Mouse (Mus musculus): Measurements from ENCODE around the gene Eif3i.
A peak's percentile ranks its signal among the peaks of the same experiment; 100 is the strongest.

Eif3i gene

DNA sequence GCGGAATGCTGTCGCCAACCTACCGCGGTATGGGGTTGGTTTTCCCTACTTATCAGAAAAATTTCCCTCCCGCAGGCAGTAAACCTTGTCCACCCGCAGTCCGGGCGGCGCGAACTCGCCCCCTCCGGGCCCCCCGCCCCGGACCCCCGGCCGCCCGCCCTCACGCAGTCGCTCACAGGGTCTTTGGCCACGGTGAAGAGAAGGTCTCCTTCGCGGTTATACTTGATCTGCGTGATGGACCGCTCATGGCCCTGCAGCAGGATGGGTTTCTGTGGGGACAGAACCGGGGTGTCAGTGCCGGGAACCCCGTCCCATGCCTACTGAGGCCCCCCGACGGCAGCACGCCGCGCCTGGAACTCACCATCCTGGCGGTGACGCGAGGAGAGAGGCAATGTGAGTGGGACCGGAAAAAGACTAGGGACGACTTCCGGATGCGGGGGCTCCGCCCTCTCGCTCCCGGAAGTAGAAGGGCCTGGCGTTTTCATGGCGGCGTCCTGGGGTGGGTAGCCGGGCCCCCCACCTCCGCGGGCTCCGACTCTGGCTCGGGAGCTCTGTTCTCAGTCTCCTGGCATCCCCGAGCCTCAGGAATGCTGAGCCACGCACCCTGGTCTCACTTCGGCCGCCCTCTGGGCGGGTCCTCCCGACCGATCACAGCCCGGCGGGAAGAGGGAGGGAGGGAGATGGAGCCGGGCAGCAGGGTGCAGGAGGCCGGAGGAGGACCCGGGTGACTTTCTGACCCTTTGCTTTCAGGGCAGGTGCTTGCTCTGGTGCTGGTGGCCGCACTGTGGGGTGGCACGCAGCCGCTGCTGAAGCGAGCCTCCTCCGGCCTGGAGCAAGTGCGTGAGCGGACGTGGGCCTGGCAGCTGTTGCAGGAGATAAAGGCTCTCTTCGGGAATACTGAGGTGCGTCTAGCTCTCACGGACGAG lies at the start of gene Eif3i, which contains the start of gene Tmem234:
Gene Eif3i, minus strand, starts transcription at position 416 of the 926 bp plus-strand sequence.
Gene Tmem234, plus strand, starts transcription at position 436 of the 926 bp plus-strand sequence.
- peak; percentile 85 for DNase-seq

DNA sequence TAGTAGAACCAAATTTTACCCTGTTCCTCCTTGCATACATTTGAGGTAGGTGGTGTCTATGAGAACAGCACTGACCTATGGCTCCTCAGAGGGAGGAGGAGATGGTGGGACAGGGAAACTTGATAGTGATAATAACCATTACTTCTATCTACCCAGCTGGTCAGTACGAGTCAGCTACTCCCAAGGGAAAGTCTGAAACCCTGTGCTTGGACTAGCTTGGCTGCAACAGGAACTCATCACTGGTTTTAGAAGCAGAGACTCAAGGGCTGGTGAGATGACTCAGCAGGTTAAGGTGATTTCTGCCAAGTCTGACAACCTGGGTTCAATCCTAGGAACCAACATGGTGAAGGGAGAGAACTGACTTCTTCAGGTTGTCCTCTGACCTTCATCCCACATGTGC lies 48.2 kb upstream of the Eif3i start:
- no peak for DNase-seq

DNA sequence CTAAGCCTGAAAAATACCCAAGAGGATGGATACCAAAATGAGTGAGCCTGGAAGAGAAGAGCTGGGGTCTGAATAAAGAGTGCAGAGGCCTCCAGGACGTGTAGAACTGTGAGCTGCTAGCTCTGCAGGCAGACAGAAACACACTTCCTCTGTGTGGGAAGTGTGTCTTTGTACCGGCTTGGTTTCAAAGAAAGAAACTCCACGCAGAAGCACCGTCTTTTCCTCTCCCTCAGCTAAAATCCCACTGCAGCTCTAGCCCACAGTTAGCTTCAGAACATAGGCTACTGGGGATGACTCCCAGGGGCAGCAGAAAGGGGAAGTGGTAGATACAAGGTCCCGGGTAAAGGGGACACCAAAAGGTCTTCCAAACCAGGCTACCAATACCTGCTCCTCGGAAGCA lies 44.8 kb upstream of the Eif3i start:
- no peak for DNase-seq

DNA sequence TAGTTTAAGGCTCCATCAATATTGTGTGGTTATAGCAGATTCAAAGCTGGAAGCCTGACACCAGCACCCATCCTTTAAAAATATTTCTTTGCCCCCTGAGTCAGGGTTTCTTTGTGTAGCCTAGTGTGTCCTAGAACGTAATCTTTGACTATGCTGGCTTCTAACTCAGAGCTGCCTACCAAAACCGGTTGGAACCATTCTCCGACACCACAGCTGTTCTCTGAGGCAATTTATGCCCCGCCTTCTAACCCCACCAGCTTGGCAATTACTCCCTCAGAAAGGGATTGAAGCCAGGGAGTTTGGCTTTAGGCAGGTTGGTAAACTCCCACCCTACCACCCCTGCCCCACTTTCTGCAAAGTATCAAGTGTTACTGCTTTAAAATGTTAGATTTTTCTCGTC lies 41.3 kb upstream of the Eif3i start:
- no peak for DNase-seq

DNA sequence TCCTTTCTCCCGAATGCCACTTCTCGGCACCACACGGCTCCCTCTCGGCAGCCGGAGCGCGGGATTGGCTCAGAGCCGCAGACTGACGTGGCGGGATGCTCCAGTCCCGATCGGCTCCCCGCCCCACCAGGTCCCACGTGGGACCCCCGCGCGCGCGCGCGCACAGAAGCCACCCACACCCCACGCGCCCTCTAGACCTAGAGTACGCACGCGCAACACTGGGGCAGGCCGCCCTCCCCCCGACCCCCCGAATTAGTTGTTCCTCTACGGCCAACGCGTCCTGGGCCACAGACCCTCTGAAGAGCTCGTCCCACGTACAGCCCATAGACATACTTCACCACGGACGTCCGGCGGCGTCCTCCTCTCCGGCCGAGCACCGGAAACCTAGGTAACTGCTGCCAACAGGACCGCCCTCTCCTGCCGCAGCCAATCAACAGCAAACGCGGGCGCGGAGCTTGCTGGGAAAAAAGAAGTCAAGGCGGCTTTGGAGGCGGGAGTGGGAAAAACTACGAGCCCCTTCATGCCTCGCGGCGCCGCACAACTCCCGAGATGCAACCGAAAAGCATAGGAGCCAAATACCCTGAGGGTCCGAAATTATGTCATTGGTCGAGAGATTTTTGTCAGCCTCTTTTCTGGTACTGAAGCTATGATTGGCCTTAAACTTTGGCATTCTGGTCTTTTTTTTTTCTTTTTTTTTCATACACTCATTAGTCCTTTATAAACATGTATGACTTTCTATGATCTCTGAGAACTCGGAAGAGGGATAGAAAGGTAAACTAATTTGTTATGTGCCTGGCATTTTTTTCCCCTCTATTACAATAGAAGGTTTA lies 40.4 kb upstream of the Eif3i start, which contains the start of gene Txlna:
Gene Txlna, minus strand, starts transcription at position 428 of the 830 bp plus-strand sequence.
- peak; percentile 96 for DNase-seq

DNA sequence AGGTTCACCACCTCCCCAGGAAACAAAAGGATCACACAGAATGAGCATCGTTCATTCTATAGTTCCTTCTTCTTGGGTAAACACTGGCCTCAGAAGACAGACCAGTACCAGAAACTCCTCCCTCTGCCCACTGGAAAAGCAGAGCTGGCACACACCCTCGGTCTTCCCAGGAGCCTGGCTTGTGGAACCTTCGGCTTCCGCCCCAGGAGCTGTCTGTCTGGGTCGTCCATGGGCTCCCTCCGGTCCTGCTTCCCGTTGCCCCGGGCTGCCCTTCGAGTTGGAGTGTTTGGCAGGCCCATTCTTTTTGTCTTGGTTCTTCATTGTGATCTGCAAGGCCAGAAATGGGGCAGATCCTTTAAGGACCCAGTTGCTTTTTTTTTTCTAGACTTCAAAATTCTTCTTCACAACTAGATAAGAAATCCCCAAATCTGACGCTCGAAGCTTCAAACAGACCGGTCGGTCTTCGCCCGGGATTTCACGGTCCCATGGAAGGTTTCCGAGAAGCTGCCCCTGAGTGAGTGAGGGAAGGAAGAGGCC lies 39.7 kb upstream of the Eif3i start:
- DNase-seq = peak; percentile 47

DNA sequence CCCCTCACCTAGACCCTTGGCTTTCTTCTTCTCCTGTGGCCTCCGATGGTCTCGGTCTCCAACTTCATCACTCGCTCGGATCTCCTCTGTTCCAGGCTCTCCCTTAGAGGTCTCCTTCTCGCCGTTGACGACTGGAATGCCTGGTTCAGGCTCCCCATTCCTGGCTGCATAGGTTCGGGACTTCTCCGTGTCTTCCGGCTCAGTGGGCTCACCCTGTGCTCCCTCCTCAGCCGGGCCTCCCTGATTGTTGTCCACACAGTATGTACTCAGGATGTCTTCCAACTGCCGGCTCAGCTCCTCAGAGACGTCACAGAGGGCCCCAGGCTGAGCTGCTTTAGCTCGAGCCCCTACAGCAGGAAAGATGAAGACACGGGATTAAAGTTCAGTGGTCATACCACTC lies 38.8 kb upstream of the Eif3i start:
- DNase-seq = no peak

DNA sequence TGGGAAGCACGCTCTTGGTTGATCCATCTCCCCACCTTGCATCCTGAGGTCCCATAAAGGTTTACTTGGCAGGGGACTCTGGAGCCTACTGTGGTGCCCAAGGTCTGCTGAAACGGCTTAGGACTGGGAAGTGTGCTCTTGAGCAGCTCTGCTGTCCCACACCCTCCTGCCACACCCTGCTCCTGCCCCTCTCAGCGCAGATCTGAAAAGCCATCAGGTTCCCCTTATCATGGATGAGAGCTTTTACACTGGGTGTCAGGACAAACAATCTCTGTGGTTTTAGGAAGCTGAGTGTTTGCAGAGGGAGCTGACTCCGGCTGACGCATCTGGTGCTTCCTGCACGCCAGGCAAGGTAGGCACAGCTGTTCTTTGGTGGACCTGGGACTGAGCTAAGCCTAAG lies 33.4 kb upstream of the Eif3i start:
- no peak for DNase-seq

DNA sequence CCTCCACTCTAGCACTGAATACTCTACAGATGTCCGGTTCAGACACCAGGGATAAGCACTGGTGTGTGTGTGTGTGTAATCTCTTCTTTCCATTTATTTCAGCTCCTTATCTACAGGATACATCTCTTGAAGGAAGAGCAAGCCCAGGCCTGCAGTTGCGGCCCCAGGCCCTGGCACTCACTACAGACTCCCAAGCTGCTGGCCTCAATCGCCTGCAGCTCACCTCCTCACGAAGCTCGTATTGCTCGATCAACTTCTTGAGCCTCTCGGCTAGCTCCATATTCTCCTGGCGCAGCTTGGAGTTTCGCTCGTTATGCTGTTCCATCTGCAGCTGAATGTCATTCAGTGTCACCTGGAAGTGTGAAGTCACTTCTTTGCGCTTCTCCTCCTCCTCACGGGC lies 31.4 kb upstream of the Eif3i start:
- no peak for DNase-seq

DNA sequence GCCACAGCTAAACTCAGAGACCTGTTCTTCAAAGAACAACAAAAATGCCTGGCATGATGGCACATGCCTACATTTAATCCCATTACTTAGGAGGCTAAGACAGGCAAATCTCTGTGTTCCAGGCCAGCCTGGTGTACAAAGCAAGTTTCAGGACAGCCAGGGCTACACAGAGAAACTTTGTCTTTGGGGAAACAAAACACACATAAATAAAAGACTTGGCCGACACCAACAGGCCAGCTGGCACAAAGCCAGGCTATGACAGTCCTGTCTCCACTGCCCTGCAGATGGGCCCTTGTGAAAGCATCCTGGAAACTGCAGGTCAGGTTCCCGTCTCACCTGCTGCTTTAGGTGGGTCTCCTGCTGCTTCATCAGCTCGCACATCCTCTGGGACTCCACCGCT lies 30.5 kb upstream of the Eif3i start:
- peak; percentile 65 for DNase-seq

DNA sequence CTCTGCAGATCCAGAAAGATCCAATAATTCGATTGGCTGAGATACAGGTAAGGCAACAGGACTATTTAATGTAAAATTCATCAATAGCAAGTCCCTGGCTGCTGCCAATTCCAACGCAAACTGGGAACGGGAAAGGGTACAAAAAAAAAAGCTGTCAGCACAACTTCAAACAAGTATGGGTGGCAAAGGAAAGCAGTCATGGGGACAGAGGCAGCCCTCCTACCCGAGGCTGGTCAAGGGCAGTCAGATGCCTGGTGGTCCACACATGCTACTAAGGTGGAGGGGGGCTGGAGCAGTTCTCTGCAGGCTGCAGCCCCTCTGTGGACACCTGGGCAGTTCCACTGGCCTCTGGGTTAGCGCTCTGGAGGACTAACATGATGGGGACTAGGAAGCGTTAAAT lies 25.6 kb upstream of the Eif3i start:
- DNase-seq = no peak

DNA sequence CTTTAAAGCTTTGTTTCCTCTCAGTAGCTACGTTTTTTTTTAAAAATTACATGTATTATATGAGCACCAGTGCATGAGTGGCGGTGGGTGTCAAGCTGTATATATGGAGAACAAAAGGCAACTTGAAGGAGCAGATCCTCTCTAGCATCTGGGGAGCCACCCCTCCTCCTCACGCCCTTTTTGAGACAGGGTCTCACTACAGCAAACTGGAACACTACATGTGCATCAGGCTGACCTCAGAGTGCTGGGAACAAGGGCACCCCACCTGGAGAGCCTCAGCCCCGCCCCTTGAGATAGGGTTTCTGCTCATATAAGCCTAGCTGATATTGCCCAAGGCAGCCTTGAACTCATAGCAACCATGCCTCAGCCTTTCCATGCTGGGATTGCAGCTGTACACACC lies 25.0 kb upstream of the Eif3i start:
- DNase-seq = no peak

DNA sequence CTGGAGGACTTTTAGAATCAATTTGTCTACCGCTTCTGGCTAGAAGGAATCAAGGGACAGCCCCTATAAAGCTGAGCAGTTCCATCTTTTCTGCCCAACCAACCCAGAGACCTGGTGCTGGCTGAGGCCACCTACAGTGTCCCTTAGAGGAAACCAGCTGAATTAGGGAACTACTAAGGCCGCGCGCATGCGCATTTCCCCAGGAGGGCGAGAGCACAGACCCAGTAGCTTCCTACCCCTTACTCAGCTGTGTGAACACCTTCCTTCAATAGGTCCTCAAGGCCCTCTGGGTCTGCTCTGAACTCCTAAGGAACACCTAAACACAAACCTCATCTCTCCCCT lies 24.6 kb upstream of the Eif3i start:
- DNase-seq = peak; percentile 61

DNA sequence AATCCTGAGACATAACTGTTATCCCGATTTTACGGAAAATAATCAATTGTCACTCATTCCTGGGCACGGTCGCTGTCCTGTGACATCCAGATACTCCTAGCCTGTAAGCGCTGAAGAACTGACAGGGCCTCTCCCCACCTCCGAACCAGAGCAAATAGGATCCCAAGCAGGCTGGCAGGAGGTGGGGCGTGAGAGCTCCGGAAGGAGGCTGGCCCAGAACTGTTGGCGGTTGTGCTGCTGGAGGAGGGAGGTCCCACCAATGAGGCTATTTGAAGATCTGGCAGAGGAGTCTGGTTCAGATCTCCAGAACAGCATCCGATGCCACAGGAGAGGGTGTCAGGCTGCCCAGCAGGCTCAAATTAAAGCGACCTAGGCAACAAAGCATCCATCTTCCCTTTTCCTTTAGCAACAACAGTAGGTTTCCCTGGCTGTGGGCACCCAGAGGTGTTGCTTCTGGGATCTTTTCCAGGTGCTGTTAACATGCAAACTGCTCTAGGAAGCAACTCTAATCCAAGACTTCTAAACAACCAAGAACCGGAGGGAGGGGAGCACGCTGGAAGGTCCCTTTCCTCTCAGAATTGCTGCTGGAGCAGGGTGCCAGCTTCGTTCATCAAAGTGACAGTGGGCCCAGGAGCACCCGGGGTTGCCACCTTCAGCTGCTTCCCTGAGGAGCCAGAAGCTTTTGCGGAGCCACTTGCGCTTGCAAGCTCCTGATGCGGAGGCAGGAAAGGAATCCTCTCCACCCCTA lies 24.0 kb upstream of the Eif3i start:
- peak; percentile 81 for DNase-seq

DNA sequence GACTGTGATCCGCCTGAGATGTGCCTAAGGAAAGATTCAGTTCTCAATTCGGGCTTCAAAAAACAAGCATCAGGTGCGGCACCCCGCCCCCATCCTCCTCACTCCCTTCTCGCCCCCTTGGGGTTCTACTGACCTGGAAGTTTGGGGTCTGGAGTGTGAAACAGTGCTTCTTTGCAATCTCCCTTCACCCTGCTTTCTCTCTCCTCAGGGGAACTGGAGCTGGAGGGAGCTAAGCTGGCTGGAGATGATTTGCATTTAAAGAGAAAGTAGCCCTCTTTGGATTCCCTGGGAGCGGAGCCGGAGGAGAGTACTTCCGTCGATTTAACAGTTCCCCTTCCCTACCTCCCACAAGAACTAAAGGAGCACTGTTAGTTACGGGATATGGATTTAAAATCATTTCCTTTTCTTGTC lies 23.2 kb upstream of the Eif3i start, which contains the start of gene Ccdc28b:
Gene Ccdc28b, minus strand, starts transcription at position 267 of the 411 bp plus-strand sequence.
- DNase-seq = peak; percentile 65

DNA sequence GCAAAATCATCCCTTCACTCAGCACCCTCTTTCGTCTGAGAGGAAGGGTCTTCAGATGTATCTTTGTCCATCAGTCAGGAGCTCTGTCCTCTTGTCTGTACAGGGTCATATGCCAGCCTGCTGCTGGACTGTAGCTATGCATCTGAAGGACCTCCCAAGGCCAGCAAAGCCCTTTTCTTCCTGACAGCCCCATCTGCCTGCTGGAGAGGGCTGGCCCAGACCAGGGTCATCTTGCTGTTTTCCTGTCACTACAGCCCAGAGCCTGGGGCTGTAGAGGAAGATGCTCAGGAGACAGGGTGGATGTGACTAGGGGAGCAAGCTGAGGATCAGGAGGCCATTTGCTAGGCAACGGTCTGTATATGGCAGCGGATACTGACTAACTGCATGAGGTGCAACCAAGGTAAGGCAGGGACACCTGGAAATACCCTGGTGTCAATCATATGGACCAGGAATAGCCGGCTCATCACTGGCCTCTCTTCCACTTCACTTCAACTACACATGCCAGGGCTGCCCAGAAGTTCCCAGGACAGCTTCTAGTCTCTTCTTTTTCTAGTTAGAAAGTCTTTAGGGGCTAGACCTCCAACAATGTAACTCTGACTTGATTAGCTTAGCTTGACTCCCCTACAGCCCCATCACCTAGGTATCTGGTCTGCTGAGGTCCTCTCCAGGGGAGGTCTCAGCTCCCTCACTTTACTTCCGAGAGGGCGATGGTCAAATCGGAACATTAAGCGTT lies 22.5 kb upstream of the Eif3i start:
- no peak for DNase-seq

DNA sequence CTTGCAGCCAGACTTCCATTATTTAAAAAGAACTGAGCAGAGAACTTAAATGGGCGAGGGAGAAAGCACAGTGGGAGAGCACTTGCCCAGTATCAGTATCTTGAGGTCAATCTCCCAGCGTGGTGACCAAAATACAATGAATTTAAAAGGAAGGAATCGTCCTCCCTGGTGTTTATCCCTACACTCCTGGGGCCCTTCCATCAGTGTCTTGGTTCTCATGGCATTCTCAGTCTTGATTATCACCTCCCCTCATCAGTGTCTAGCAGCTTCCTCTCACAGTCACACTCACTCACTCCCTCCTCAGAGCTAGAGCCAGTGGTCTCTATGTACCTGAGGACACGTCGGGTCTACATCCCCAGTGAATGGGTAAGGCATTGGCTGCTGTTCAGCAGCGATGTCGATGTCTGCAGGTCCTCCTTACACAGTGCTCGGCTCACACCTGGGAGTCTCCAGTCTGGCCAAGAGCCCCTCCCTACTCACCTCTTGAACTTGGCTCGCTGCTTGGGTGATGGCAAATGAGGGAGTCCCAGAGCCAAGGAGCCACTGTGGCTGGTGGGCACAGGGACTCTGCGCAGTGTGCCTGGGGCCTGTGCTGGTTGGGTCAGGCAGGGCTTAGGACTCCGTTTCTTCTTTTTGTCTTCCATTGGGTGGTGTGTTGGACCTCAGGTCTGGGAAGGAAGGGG lies 21.8 kb upstream of the Eif3i start:
- no peak for DNase-seq

DNA sequence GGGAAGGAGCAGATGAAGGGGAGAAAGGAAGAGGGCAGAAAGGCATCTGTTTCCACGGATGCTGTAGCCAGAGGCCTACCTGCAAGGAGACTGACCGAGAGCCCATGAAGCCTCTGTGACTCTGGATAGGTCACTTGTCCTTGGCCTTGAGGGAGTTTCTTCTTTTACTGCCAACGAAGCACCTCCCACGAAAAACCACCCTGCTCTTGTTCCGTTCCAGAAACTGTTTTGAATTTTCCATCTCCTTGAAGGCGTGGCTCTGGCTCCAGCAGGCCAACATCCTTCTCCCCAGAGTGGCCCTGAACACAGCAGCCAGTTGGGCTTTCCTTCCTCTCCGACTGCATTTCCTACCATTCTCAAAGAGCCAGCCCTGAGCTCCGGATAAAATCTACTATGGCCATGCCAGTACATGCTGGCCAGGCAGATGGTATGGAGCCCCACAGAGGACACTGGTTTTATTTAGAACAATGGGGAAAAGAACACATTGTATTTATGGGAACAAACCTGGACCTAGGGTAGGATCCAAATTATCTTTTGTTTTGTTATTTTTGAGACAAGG lies 20.9 kb upstream of the Eif3i start:
- peak; percentile 32 for DNase-seq

DNA sequence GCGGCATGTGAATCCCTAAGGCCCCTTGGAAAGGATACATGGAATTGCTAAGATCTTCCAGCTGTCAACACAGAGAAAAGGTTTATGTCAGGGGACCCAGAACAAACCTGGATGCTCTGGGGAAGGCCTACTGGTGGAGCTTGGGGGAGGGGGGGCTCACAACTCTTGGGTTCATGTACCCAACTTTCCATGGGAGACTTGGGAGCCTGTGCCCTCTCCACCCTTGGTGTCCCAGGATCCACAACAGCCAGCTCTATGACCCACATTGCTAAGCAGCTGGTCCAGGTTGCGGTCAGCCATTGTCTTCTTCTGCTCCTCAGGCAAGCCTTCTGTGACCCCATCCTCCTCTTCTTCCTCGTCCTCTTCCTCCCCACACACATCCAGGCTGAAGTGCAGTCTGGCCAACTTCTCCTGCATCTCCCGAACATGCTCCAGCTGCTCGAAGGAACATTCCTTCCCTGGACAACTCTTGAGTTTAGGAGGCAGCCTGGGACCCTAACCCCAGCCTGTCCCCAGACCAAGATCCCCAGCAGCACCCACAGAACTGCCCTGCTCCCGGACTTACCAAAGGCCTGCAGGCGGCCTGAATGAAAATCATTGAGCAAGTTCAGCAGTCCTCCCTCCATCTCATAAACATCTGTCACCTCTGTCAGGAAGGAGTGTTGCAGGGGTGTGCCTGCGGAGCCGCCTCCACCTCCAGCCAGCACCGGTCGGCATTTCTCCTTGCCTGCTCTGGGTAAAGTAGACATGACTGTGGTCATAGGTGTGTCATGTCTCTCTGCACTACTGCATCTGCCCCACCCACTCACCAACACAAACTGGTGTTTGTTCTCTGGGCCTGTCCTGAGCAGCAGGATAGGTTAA lies 20.2 kb upstream of the Eif3i start:
- DNase-seq = no peak
